Mouse (Mus musculus): ENCODE results near the gene Tmem38b. TPM values are rescaled to one million over a fixed set of nuclear protein-coding genes. Genes with fewer than 3 reads are reported as not detected.
A peak's percentile ranks its signal among the peaks of the same experiment; 100 is the strongest.
"Not testable (repeated sequence)": the region's sequence is repeated elsewhere in the genome, so short reads cannot be mapped to it uniquely, and the experiment has no call there.

Gene Tmem38b
- polyA plus RNA-seq, 1 experiment from 2014 or later = 17.0 TPM

DNA sequence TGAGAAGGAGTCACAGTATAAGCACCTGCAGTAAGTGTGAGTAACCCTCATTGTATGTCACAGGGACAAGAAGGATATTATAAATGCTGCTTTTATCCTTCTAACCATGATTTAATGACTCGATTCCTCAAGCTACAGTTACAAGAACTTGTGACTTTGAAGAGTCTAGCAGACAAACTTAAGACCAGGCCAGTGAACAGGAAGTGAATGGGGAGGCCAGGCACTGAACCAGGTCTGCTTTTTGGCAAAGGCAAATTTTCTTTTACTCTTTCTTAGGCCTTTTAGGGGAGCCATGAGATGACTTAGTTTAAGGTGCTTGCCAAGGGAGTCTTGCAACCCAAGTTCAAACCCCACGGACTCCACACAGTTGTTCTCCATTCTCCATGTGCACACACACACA, 30.1 kb upstream of the Tmem38b start:
- no peak overlapping the region for H3K9ac ChIP-seq (ENCODE audit: low read length)
- H3K9me3 ChIP-seq (ENCODE audit: control insufficient read depth, low read length) = no peaks in the 10 kb centered on the region
- 76% methylated on average over 2 of the region's 2 CpGs for WGBS
- H3K36me3 ChIP-seq (ENCODE audit: control insufficient read depth, insufficient read depth, low read length) = no peaks in the 10 kb centered on the region
- peaks cover 9% of the 10 kb centered on the region for H3K4me1 ChIP-seq (replicated peaks; ENCODE audit: control insufficient read depth, insufficient read depth, low read length)
- H3K4me2 ChIP-seq (ENCODE audit: low read depth, low read length) = no peak overlapping the region
- no peak for ATAC-seq (ENCODE audit: low read depth)
- no peak overlapping the region for H3K27ac ChIP-seq (ENCODE audit: low read length)
- no peaks in the 10 kb centered on the region for H3K27me3 ChIP-seq (ENCODE audit: control insufficient read depth, insufficient read depth, low read depth, low read length)
- H3K4me3 ChIP-seq (ENCODE audit: low read length) = no peak overlapping the region

DNA sequence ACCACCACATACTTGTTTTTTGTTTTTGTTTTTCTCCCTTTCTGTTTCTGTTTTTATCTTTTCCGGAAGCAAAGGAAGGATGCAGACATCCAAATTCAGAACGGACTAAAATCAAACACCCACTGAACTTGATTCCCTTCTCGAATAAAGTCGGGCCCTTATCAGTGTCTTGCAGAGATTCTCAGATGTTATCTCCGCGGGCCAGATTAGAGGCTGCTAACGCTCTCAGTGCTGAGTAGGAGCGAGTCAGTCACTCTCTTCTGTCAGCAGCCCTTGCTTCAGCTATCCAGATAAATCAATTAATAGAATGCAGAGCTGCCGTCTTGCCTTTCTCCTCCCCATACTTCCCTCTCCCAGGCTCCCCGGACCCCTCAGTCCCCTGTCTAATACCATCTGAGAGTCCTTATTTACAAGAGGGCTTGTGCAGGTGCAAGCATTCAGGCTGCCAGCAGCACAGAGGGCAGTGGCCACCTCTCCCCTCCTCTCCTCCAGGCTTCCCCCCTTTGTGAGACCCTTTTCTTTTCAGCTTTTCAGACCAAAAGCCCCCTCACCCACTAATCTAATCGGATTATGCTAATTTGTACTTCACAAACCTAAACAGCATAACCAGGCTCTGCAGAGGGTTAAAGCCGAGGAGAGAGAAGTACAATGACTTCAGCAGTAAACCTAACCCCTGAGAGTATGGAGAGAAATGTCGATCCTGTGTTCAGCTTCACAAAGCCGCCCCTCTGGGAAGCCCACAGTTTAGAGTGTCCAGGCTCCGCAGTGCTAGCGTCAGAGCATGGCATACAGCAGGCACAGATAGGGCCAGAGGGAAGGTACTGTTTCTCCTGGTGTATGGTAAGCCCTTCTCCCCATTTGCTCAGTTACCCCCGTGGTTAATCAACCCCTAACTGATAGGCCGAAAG, 28.7 kb upstream of the Tmem38b start:
- Histone ChIP-seq H3K27ac (ENCODE audit: low read length) (no peak overlapping the region), H3K9ac (ENCODE audit: low read length) (no peak overlapping the region), H3K4me2 (ENCODE audit: low read depth, low read length) (no peak overlapping the region), H3K36me3 (ENCODE audit: control insufficient read depth, insufficient read depth, low read length) (no peaks in the 10 kb centered on the region), H3K9me3 (ENCODE audit: control insufficient read depth, low read length) (no peaks in the 10 kb centered on the region), H3K4me3 (ENCODE audit: low read length) (no peak overlapping the region), H3K27me3 (ENCODE audit: control insufficient read depth, insufficient read depth, low read depth, low read length) (no peaks in the 10 kb centered on the region), H3K4me1 (replicated peaks; ENCODE audit: control insufficient read depth, insufficient read depth, low read length) (peaks cover 9% of the 10 kb centered on the region)
- no peak for ATAC-seq (ENCODE audit: low read depth)
- 24% methylated on average over 18 of the region's 18 CpGs for WGBS

DNA sequence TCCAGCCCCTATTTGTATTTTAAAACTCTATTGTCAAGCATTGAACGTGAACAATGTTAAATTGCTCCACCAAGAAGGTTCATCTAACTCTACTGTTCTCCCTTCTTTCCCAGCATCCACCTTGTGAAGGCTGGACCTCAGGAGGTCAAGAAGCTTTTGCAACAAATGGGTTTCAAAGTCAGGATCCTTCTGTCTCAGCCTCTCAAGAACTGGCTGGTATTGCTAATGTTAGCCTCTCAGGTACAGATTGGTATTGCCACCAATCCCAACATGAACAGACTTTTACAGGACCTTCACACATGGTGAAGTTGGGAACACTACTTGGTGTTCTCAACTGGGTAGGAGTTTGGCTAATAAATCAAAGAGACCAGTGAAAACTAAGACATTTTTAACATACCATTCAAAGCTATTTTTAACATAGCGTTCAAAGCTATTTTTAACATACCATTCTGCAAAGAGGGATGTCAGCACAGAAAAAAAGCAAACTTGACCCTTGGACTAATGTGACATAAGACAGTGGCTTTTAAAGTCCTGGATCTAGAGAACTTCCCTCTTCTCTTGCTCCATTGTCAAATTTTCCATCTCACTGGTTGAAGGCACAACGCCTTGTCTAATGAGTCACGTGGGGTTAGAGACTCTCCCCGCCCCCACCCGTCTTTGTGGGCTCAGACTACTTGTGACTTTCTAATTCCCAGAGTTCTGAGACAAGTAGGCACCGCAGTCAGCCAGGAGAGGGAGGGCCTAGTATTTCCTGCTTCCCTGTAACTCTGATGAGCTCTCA, 26.8 kb upstream of the Tmem38b start:
- Histone ChIP-seq H3K9ac (ENCODE audit: low read length) (no peak overlapping the region), H3K4me3 (ENCODE audit: low read length) (no peak overlapping the region), H3K27me3 (ENCODE audit: control insufficient read depth, insufficient read depth, low read depth, low read length) (no peaks in the 10 kb centered on the region), H3K4me1 (replicated peaks; ENCODE audit: control insufficient read depth, insufficient read depth, low read length) (peaks cover 9% of the 10 kb centered on the region), H3K36me3 (ENCODE audit: control insufficient read depth, insufficient read depth, low read length) (no peaks in the 10 kb centered on the region), H3K27ac (ENCODE audit: low read length) (0 out of 2 replicates have a peak overlapping the region, but pooled peaks have one; percentile 45), H3K9me3 (ENCODE audit: control insufficient read depth, low read length) (no peaks in the 10 kb centered on the region), H3K4me2 (ENCODE audit: low read depth, low read length) (no peak overlapping the region)
- peak; percentile 78 for ATAC-seq (ENCODE audit: low read depth)
- 38% methylated on average over 7 of the region's 7 CpGs for WGBS

DNA sequence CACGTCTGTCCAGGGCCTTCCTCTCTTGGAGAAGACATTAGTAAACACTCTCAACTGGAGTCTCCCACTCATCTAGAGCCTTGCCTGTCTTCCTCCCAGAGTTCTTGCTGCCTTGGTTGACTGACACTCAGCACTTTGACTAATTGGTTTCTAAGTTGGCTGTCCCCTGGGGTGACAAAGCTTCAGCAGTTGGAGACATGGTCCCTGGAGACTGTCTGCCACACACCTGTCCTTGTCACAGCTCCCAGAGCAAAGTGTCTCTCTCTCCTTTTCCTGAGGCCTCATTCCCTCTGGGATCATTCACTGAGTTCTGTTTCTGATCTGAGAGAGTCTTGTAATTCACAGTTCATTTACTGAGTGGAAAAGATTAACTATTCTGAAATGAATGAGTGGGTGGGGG, 26.1 kb upstream of the Tmem38b start:
- Histone ChIP-seq H3K9me3 (ENCODE audit: control insufficient read depth, low read length) (peaks cover 2% of the 10 kb centered on the region; the same call in 1 of the 2 replicates), H3K4me3 (ENCODE audit: low read length) (no peak overlapping the region), H3K27ac (ENCODE audit: low read length) (peak overlapping the region; percentile 32), H3K4me2 (ENCODE audit: low read depth, low read length) (no peak overlapping the region), H3K4me1 (replicated peaks; ENCODE audit: control insufficient read depth, insufficient read depth, low read length) (peaks cover 9% of the 10 kb centered on the region), H3K9ac (ENCODE audit: low read length) (no peak overlapping the region), H3K36me3 (ENCODE audit: control insufficient read depth, insufficient read depth, low read length) (no peaks in the 10 kb centered on the region), H3K27me3 (ENCODE audit: control insufficient read depth, insufficient read depth, low read depth, low read length) (no peaks in the 10 kb centered on the region)
- WGBS = 27% methylated on average over 1 of the region's 1 CpGs
- ATAC-seq (ENCODE audit: low read depth) = 0 out of 2 replicates have a peak, but pooled peaks have one; percentile 2

DNA sequence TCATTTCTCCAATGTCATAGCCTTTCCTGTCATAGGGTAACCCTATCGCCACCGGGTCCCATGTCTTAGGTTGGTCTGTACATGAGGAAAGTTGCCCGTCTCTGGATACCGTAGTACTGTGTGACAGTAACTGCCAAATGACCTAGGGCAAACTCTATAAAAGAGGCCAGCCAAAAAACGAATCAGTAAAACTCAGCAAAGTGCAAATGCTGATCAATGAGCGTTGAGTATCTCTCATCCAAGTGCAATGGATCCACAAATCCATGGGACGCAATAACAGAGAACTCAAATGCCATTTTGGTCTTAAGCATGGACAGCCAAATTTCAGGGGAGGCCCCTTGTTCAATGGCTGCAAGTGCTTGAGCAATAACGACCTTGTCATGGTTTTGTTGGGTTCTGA, 22.2 kb upstream of the Tmem38b start:
- not testable (repeated sequence) for H3K9ac ChIP-seq (ENCODE audit: low read length); H3K27ac ChIP-seq (ENCODE audit: low read length); H3K36me3 ChIP-seq (ENCODE audit: control insufficient read depth, insufficient read depth, low read length); H3K9me3 ChIP-seq (ENCODE audit: control insufficient read depth, low read length); H3K4me3 ChIP-seq (ENCODE audit: low read length); H3K4me2 ChIP-seq (ENCODE audit: low read depth, low read length); ATAC-seq (ENCODE audit: low read depth); H3K4me1 ChIP-seq (replicated peaks; ENCODE audit: control insufficient read depth, insufficient read depth, low read length); H3K27me3 ChIP-seq (ENCODE audit: control insufficient read depth, insufficient read depth, low read depth, low read length)
- 85% methylated on average over 8 of the region's 8 CpGs for WGBS

DNA sequence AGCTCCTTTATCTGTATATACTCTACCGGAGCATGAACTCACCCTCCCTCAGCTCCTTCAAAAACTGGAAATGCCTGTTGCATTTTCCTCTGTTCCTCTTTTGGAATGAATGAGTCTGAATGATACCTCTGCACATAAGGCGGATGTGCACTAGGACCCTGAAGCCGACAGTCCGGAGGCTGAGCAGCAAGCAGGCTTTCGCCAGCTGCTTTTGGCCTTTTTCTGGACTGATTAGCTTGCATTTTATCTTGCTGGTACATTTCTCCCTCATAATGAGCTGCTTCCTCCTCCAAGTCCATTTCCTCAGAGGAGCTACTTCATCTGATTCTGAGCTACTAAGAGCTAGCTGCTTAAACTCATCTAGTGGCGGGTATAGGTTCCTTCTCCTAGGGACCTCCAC, 19.4 kb upstream of the Tmem38b start:
- not testable (repeated sequence) for ATAC-seq (ENCODE audit: low read depth); H3K4me2 ChIP-seq (ENCODE audit: low read depth, low read length); H3K4me3 ChIP-seq (ENCODE audit: low read length); H3K27me3 ChIP-seq (ENCODE audit: control insufficient read depth, insufficient read depth, low read depth, low read length); H3K9ac ChIP-seq (ENCODE audit: low read length); H3K36me3 ChIP-seq (ENCODE audit: control insufficient read depth, insufficient read depth, low read length); H3K9me3 ChIP-seq (ENCODE audit: control insufficient read depth, low read length); H3K4me1 ChIP-seq (replicated peaks; ENCODE audit: control insufficient read depth, insufficient read depth, low read length)
- 0 out of 2 replicates have a peak overlapping the region, but pooled peaks have one; percentile 22 for H3K27ac ChIP-seq (ENCODE audit: low read length)
- 73% methylated on average over 6 of the region's 6 CpGs for WGBS

DNA sequence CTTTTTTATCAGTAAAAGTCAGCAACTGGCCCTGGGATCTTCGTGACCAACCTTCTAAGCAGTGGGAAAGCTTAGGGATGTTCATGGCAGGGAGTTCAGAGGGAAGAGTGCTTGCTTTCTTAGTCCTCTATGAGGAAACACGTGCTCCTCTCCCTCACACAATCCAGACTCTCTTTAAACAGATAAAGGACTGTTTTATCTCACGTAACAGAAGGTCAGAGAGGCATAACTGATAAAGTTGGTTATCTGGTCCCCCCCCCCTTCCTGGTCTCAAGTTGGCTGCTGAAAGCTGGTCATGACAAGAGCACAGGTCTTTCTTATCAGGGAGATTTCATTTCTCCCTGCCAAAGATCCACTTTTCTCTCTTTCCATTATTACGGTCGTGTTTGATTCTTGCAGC, 7.5 kb upstream of the Tmem38b start:
- H3K27ac ChIP-seq (ENCODE audit: low read length) = no peak overlapping the region
- H3K36me3 ChIP-seq (ENCODE audit: control insufficient read depth, insufficient read depth, low read length) = no peaks in the 10 kb centered on the region
- H3K27me3 ChIP-seq (ENCODE audit: control insufficient read depth, insufficient read depth, low read depth, low read length) = no peaks in the 10 kb centered on the region
- 45% methylated on average over 5 of the region's 5 CpGs for WGBS
- no peak overlapping the region for H3K4me3 ChIP-seq (ENCODE audit: low read length)
- no peak overlapping the region for H3K4me2 ChIP-seq (ENCODE audit: low read depth, low read length)
- ATAC-seq (ENCODE audit: low read depth) = no peak
- H3K9ac ChIP-seq (ENCODE audit: low read length) = no peak overlapping the region
- H3K9me3 ChIP-seq (ENCODE audit: control insufficient read depth, low read length) = no peaks in the 10 kb centered on the region
- H3K4me1 ChIP-seq (replicated peaks; ENCODE audit: control insufficient read depth, insufficient read depth, low read length) = no peaks in the 10 kb centered on the region

DNA sequence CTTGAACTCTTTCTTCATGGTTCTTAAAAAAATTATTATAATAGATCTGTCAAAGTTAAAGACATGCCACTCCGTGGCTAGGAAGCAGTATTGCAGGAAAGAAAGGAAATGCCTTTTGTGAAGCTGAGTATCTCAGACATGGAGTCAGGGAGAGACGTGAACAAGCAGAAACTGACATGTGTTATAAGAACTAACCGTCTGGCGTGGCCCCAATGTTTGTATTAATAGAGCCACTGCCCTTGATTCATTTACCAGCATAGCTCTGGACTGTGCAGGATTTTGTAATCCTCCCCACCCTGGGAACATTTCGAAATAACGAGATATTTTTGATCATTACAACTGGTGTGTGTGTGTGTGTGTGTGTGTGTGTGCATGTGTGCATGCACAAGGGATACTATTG, 2.1 kb upstream of the Tmem38b start:
- H3K9me3 ChIP-seq (ENCODE audit: control insufficient read depth, low read length) = no peaks in the 10 kb centered on the region
- no peak overlapping the region for H3K27ac ChIP-seq (ENCODE audit: low read length)
- no peaks in the 10 kb centered on the region for H3K27me3 ChIP-seq (ENCODE audit: control insufficient read depth, insufficient read depth, low read depth, low read length)
- WGBS = 18% methylated on average over 6 of the region's 6 CpGs
- peaks cover 8% of the 10 kb centered on the region for H3K4me1 ChIP-seq (replicated peaks; ENCODE audit: control insufficient read depth, insufficient read depth, low read length)
- H3K4me3 ChIP-seq (ENCODE audit: low read length) = no peak overlapping the region
- H3K4me2 ChIP-seq (ENCODE audit: low read depth, low read length) = no peak overlapping the region
- H3K9ac ChIP-seq (ENCODE audit: low read length) = no peak overlapping the region
- peak; percentile 89 for ATAC-seq (ENCODE audit: low read depth)
- H3K36me3 ChIP-seq (ENCODE audit: control insufficient read depth, insufficient read depth, low read length) = no peaks in the 10 kb centered on the region

DNA sequence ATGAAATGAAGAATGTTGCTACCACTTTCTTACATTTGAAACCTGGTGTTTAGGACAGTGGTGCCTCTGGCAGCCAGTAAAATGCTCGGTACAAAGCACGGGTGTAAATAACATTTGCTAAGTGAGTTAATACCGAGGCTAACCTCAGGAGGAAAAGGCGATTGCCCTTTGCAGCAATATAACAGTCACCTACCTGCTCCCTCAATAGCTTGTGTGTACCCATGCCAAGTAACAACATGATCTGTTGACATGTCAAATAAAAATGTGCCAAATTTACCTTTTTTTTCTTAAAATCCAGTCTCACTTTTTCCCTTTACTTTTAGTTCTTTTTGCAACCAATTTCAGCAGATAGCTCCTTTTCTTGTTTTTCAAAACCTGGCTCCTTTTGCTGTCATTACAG, 1.0 kb upstream of the Tmem38b start:
- H3K4me1 ChIP-seq (replicated peaks; ENCODE audit: control insufficient read depth, insufficient read depth, low read length) = peaks cover 8% of the 10 kb centered on the region
- 33% methylated on average over 4 of the region's 4 CpGs for WGBS
- H3K9ac ChIP-seq (ENCODE audit: low read length) = no peak overlapping the region
- no peaks in the 10 kb centered on the region for H3K9me3 ChIP-seq (ENCODE audit: control insufficient read depth, low read length)
- peak overlapping the region; percentile 16; the same call in 1 of the 2 replicates for H3K27ac ChIP-seq (ENCODE audit: low read length)
- H3K36me3 ChIP-seq (ENCODE audit: control insufficient read depth, insufficient read depth, low read length) = no peaks in the 10 kb centered on the region
- H3K4me2 ChIP-seq (ENCODE audit: low read depth, low read length) = no peak overlapping the region
- no peak overlapping the region for H3K4me3 ChIP-seq (ENCODE audit: low read length)
- H3K27me3 ChIP-seq (ENCODE audit: control insufficient read depth, insufficient read depth, low read depth, low read length) = no peaks in the 10 kb centered on the region
- ATAC-seq (ENCODE audit: low read depth) = no peak
